Mouse (Mus musculus) frontal cortex, adult 2 months (tissue): ENCODE measurements around the gene Zbtb7b. TPM values are rescaled to one million over a fixed set of nuclear protein-coding genes. Genes with fewer than 3 reads are reported as not detected.

Experiments used
- DNase-seq, 2 experiments: peaks; one replicate each; pipeline ENCODE4 v3.0.0; 2022; ENCODE audit warnings: low spot score in 1 of 2; ENCODE audit errors: extremely low spot score in 1 of 2
- polyA plus RNA-seq: library from polyadenylated mRNA; depleted of rRNA; stranded (reverse); fragments of >200 nt; gene quantifications from 2 replicates; pipeline ENCODE4 v1.2.3, GENCODE M21; 2012; rRNA removed

Zbtb7b gene
- polyA plus RNA-seq, 1 experiment: 15.3 TPM

DNA sequence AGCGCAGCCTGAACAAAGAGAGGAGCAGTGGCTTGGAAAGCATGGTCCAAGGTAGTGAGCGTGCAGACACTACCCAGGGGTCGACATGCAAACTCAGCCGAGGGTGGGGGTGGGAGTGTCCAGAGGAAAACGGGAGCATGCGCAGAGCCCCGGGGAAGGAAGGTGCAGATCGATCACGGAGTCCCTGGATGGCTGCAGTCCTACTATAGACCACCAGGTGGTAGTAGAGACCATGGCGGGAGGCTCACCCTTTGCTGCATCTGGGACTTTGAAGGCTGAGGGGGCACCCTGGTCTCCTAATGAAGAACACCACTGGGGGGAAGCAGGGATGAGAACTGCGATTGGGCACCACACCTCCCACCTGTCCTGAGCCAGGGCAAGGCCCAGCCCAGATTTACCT, 54.1 kb downstream of the Zbtb7b start:
- DNase-seq: peak in 1 of 2 experiments; percentile 86

GRCm38 (mm10) chr3:89339416-89339815, 55.2 kb downstream of the Zbtb7b start:
- DNase-seq: peak in 1 of 2 experiments; percentile 76

DNA sequence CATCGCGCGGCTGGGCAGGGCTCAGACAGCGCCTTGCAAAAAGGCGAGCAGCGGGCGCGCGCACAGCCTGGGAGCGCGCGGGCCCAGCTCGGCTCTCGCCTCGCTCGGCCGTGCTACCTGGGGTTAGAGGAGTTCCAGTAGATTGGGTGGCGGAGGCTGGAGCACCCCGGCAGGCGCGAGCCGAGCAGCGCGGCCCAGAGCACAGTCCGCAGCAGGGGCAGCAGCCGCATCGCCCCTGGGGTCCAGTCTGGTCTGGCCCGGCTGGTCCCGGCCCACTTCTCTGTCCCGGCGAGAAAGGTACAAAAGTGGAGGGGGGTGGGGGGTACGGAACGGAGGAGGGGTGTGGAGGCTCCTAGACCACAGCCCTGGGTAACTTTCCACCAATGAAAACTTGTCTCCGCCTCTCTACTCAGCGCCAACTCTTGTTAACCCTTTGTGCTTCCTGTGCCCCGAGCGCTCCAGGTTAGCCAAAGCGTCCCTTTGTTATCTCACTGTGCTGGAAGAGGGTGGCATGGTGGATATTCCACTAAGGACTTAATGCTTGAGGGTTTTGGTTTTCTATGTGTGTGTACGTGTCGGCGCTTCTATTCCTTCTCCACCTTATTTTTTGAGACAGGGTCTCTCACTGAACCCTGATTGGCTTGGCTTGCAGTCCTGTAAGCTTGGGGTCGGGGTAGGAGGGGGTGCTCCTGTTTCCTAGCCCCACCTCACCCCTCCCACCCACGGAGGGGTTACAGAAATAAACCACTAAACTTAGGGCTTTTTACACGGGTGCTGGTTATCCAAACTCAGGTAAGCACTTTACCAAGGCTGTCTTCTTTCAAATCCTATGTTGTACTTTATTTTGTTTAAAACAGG, 56.6 kb downstream of the Zbtb7b start, which contains the start of gene Efna4:
Gene Efna4, minus strand, starts transcription at position 308 of the 858 bp plus-strand sequence.
- no peak for DNase-seq

- no peak for DNase-seq
Measured at GRCm38 (mm10) chr3:89337062-89337720, 57.4 kb downstream of the Zbtb7b start.

GRCm38 (mm10) chr3:89336529-89336928, 58.0 kb downstream of the Zbtb7b start:
- DNase-seq: no peak

DNA sequence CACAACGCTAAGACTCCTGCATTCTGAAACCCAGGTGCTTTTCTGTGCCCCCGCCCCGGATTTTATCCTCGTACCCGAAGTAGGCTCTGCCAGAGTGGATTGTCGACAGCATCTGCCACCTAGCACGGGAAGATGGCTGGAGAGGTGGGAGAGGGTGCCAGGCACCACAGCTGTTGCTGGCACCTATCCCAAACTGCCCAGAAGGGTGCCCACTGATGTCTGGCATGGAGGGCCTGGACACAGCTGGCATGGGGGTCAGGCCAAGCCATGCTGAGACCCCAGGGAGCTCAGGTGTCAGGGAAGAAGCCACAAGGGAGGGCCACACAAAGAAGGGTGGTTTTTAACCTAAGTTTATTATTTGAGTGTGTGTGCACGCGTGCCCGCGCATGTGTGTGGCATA, 61.5 kb downstream of the Zbtb7b start:
- DNase-seq: no peak

- no peak for DNase-seq
Measured at GRCm38 (mm10) chr3:89332476-89332875, 62.1 kb downstream of the Zbtb7b start.

DNA sequence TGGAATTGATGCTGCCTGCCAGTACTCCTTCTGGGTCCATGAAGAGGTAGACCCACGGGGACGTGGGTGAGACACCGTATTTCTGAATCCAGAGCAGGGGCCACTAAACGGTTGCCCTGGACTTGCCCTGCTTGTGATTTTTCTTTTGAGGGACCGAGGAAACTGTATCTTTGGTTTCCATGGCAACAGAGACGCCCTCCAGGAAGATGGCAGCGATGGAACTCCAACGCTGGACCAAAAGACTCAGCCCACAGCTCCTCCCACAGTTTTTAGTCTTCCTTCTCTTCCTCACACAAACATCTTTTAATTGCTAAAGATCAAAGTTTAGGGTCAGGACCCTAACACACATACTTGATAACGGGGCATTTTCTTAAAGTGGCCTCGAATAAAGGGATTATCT, 62.6 kb downstream of the Zbtb7b start:
- no peak for DNase-seq

DNA sequence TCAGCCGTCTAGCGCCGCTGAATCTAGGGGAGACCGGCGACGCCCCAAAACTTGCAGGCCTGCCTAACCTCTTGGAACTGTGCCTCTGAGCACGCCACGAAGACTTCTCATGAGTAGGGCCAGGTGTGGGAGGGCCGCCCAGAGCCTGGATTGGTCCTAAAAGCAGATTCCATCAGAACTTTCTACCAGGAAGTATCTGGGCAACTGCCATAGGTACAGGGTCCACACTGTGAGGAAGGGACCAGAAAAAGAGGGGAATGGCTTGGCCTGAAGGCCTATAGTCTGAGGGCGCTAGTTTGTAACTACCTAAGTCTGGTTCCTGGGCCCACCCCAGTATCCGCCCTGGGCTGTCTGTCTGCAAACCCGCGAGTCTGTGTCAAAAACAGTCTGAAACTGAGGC, 63.0 kb downstream of the Zbtb7b start:
- no peak for DNase-seq

DNA sequence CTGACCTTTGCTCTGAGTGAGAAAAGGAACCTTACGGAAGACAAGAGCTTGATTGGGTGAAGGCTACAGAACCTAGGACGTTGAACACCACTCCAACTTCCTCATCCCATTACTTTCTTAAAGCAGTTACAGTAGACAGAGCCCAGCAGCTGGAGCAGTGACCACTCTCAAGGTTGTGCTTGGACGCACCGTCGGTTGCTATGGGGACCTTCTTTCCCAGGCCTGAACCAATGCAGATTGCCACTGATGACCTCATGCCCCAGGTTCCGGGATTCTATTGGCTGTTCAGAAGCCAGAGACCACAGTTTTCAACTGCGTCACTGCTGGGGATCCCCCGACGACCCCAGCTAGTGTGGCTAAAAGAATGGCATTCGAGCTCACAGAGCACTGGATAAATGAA, 63.6 kb downstream of the Zbtb7b start:
- no peak for DNase-seq

DNA sequence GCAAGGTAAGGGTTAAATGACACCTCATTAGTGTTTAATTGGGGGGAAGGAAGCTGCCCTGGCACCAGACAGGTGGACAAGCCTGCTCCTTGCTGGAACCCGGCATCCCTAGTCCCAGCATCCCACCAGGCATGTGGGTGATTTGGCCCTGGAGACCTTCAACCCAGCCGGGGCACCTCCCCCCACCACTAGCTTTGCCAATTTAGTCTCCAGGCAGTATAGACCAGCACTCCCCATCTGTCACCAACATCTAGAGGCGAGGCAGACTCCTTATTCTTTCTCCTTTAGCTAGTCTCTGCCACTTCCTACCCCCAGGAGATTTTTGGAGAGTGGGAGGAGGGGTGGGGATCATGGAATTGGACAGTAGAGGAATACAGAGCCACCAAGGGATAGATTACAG, 64.2 kb downstream of the Zbtb7b start:
- DNase-seq: no peak

- DNase-seq: no peak
Measured at GRCm38 (mm10) chr3:89328623-89329022, 66.0 kb downstream of the Zbtb7b start.

Other genes with a start within 250 kb of the Zbtb7b start
- 33.3 and 36.8 TPM in 2 replicates for gene Hcn3, start 234.6 kb downstream of the Zbtb7b start, polyA plus RNA-seq
- 71.1 and 76.2 TPM in 2 replicates for gene Clk2, start 230.0 kb downstream of the Zbtb7b start, polyA plus RNA-seq
- 95.7 and 97.7 TPM in 2 replicates for gene Scamp3, start 217.3 kb downstream of the Zbtb7b start, polyA plus RNA-seq
- gene Fam189b, start 211.6 kb downstream of the Zbtb7b start, polyA plus RNA-seq: 77.0 and 78.8 TPM in 2 replicates
- 65.4 and 68.7 TPM in 2 replicates for gene Gba, start 191.8 kb downstream of the Zbtb7b start, polyA plus RNA-seq
- gene Thbs3, start 179.6 kb downstream of the Zbtb7b start, polyA plus RNA-seq: 51.0 and 57.4 TPM in 2 replicates
- 136 and 142 TPM in 2 replicates for gene Mtx1, start 167.7 kb downstream of the Zbtb7b start, polyA plus RNA-seq
- gene Muc1, start 165.7 kb downstream of the Zbtb7b start, polyA plus RNA-seq: 1.1 and 2.1 TPM in 2 replicates
- gene Krtcap2, start 148.8 kb downstream of the Zbtb7b start, polyA plus RNA-seq: 53.0 and 66.4 TPM in 2 replicates
- gene Trim46, start 148.5 kb downstream of the Zbtb7b start, polyA plus RNA-seq: 96.7 and 99.7 TPM in 2 replicates
- 131 and 188 TPM in 2 replicates for gene Dpm3, start 135.4 kb downstream of the Zbtb7b start, polyA plus RNA-seq
- gene Slc50a1, start 124.2 kb downstream of the Zbtb7b start, polyA plus RNA-seq: 90.0 and 93.9 TPM in 2 replicates
- 7.3 and 7.9 TPM in 2 replicates for gene Efna1, start 113.6 kb downstream of the Zbtb7b start, polyA plus RNA-seq
- gene Efna3, start 71.8 kb downstream of the Zbtb7b start, polyA plus RNA-seq: 68.0 and 78.5 TPM in 2 replicates
- gene Efna4, start 56.7 kb downstream of the Zbtb7b start, polyA plus RNA-seq: 0.76 and 1.2 TPM in 2 replicates
- gene Adam15, start 44.8 kb downstream of the Zbtb7b start, polyA plus RNA-seq: 148 and 157 TPM in 2 replicates
- 0.68 and 0.86 TPM in 2 replicates for gene Dcst2, start 32.8 kb downstream of the Zbtb7b start, polyA plus RNA-seq
- 0.08 TPM in 2 replicates for gene Dcst1, start 29.5 kb downstream of the Zbtb7b start, polyA plus RNA-seq
- gene Lenep, start 8.0 kb upstream of the Zbtb7b start, polyA plus RNA-seq: 5.1 and 6.3 TPM in 2 replicates
- gene Flad1, start 17.1 kb upstream of the Zbtb7b start, polyA plus RNA-seq: 43.7 and 47.7 TPM in 2 replicates
- gene Cks1b, start 23.6 kb upstream of the Zbtb7b start, polyA plus RNA-seq: 7.1 TPM in 2 replicates
- 18.2 and 18.6 TPM in 2 replicates for gene Shc1, start 23.7 kb upstream of the Zbtb7b start, polyA plus RNA-seq
- 42.5 and 51.0 TPM in 2 replicates for gene Pygo2, start 35.4 kb upstream of the Zbtb7b start, polyA plus RNA-seq
- 34.8 and 38.9 TPM in 2 replicates for gene Pbxip1, start 41.9 kb upstream of the Zbtb7b start, polyA plus RNA-seq
- gene Pmvk, start 59.8 kb upstream of the Zbtb7b start, polyA plus RNA-seq: 69.0 and 76.7 TPM in 2 replicates
- gene Kcnn3, start 125.4 kb upstream of the Zbtb7b start, polyA plus RNA-seq: 11.4 and 15.8 TPM in 2 replicates